8 mouse cellular contexts compared by ENCODE assay signal in genomic region chr12:86829581-86830246, GRCm38 (mm10). TPM values are rescaled to one million over a fixed set of nuclear protein-coding genes. Genes with fewer than 3 reads are reported as not detected.
DNase-seq lines count a peak whose midpoint lies in the region; ATAC-seq and TF ChIP-seq lines count a peak whose summit lies in the region.

No protein-coding gene starts in this region.

- no peaks in the 10 kb centered on the region for H3K36me3 ChIP-seq in forebrain, embryonic 10.5 days (replicated peaks)
- no peaks in the 10 kb centered on the region for H3K36me3 ChIP-seq in forebrain, embryonic 16.5 days (ENCODE audit: control insufficient read depth, insufficient read depth)
- no peaks in the 10 kb centered on the region for H3K36me3 ChIP-seq in ES-E14 (ENCODE audit: control insufficient read depth, insufficient read depth, low read length, poor library complexity, severe bottlenecking)
- H3K36me3 ChIP-seq in heart, postnatal 0 days (replicated peaks; ENCODE audit: control insufficient read depth, insufficient read depth, low read length): no peaks in the 10 kb centered on the region
- no peaks in the 10 kb centered on the region for H3K36me3 ChIP-seq in midbrain, embryonic 13.5 days

- H3K9me3 ChIP-seq in forebrain, embryonic 10.5 days: no peaks in the 10 kb centered on the region
- no peaks in the 10 kb centered on the region for H3K9me3 ChIP-seq in forebrain, embryonic 16.5 days (ENCODE audit: control insufficient read depth, low read length)
- H3K9me3 ChIP-seq in ES-E14 (ENCODE audit: control insufficient read depth, insufficient read depth, low read depth, low read length): no peaks in the 10 kb centered on the region
- H3K9me3 ChIP-seq in heart, postnatal 0 days (replicated peaks; ENCODE audit: control insufficient read depth, low read length): no peaks in the 10 kb centered on the region
- no peaks in the 10 kb centered on the region for H3K9me3 ChIP-seq in midbrain, embryonic 13.5 days

- ATAC-seq in forebrain, embryonic 16.5 days: no peak
- ATAC-seq in heart, postnatal 0 days (ENCODE audit: insufficient read depth, low read depth): no peak
- ATAC-seq in midbrain, embryonic 13.5 days: no peak

- in situ Hi-C loops in ES-E14 (cut with MboI; ENCODE audit: low sequenced_read_pairs in 2 of 2, unreplicated experiment in 2 of 2): no loop called here

- 60% methylated on average over 16 of the region's 16 CpGs for WGBS in forebrain, embryonic 10.5 days
- 61% methylated on average over 16 of the region's 16 CpGs for WGBS in forebrain, embryonic 16.5 days
- 39% methylated on average over 16 of the region's 16 CpGs for WGBS in heart, postnatal 0 days
- WGBS in midbrain, embryonic 13.5 days: 66% methylated on average over 16 of the region's 16 CpGs

- H3K4me3 ChIP-seq in forebrain, embryonic 10.5 days: no peak overlapping the region
- H3K4me3 ChIP-seq in forebrain, embryonic 16.5 days (replicated peaks; ENCODE audit: low read length): no peak overlapping the region
- H3K4me3 ChIP-seq in ES-E14 (ENCODE audit: insufficient read depth in 1 of 2, low read depth in 1 of 2, low read length in 2 of 2, poor library complexity in 1 of 2, severe bottlenecking in 1 of 2): peak overlapping the region; percentile 3 to 49; a peak in 3 of 4 replicates
- no peak overlapping the region for H3K4me3 ChIP-seq in heart, postnatal 0 days (ENCODE audit: low read depth, low read length)
- H3K4me3 ChIP-seq in midbrain, embryonic 13.5 days (replicated peaks): no peak overlapping the region
- no peak overlapping the region for H3K4me3 ChIP-seq in layer of hippocampus, adult 2 months

- H3K4me1 ChIP-seq in forebrain, embryonic 10.5 days: peaks cover 70% of the 10 kb centered on the region
- H3K4me1 ChIP-seq in forebrain, embryonic 16.5 days (replicated peaks; ENCODE audit: control insufficient read depth, insufficient read depth, low read length): peaks cover 40% of the 10 kb centered on the region
- H3K4me1 ChIP-seq in ES-E14 (ENCODE audit: control insufficient read depth in 2 of 2, insufficient read depth in 2 of 2, low read length in 2 of 2, poor library complexity in 1 of 2): peaks cover 13 to 39% of the 10 kb centered on the region in 2 experiments
- peaks cover 73% of the 10 kb centered on the region for H3K4me1 ChIP-seq in heart, postnatal 0 days (ENCODE audit: control insufficient read depth, insufficient read depth)
- H3K4me1 ChIP-seq in midbrain, embryonic 13.5 days (replicated peaks): peaks cover 69% of the 10 kb centered on the region

- no peak overlapping the region for H3K4me2 ChIP-seq in forebrain, embryonic 16.5 days (ENCODE audit: low read length)
- H3K4me2 ChIP-seq in heart, postnatal 0 days (ENCODE audit: low read depth, low read length): peak overlapping the region; percentile 28; the same call in 1 of the 2 replicates
- H3K4me2 ChIP-seq in midbrain, embryonic 13.5 days (replicated peaks): no peak overlapping the region

- TF ChIP-seq CTCF in heart, postnatal 0 days (IDR thresholded peaks at IDR 0.05; ENCODE audit: low read depth): no peak
- TF ChIP-seq CTCF in layer of hippocampus, adult 2 months (conservative IDR thresholded peaks at IDR 0.05): no peak

- DNase-seq in forebrain, embryonic 10.5 days (ENCODE audit: extremely low spot score, low spot score): no peak
- no peak for DNase-seq in ES-E14 (ENCODE audit: low read depth, low spot score)
- peak; percentile 72 for DNase-seq in heart, postnatal 0 days (ENCODE audit: low spot score)
- no peak for DNase-seq in layer of hippocampus, adult 2 months (ENCODE audit: low spot score in 2 of 2)
- no peak for DNase-seq in layer of hippocampus, adult 9-10 months (ENCODE audit: low spot score)
- DNase-seq in left cerebral cortex, adult 18-20 months (ENCODE audit: low spot score in 2 of 2): no peak

- H3K27ac ChIP-seq in forebrain, embryonic 10.5 days: peak overlapping the region; percentile 73
- no peak overlapping the region for H3K27ac ChIP-seq in forebrain, embryonic 16.5 days (ENCODE audit: low read length)
- H3K27ac ChIP-seq in ES-E14 (ENCODE audit: insufficient read depth, low read depth, low read length, poor library complexity, severe bottlenecking): peak overlapping the region; percentile 72; the same call in 1 of the 2 replicates
- peak overlapping the region; percentile 82 for H3K27ac ChIP-seq in heart, postnatal 0 days (ENCODE audit: low read depth)
- peak overlapping the region; percentile 60 for H3K27ac ChIP-seq in midbrain, embryonic 13.5 days
- no peak overlapping the region for H3K27ac ChIP-seq in layer of hippocampus, adult 2 months

- TF ChIP-seq EP300 in heart, postnatal 0 days (IDR thresholded peaks at IDR 0.05; ENCODE audit: low read depth): peak; percentile 91

- no peak overlapping the region; the same call in 1 of the 2 replicates for H3K9ac ChIP-seq in forebrain, embryonic 16.5 days (replicated peaks; ENCODE audit: low read depth, low read length)
- peak overlapping the region; percentile 58; the same call in 1 of the 2 replicates for H3K9ac ChIP-seq in ES-E14 (ENCODE audit: insufficient read depth, low read depth, low read length, poor library complexity, severe bottlenecking)
- peak overlapping the region; percentile 24; the same call in 1 of the 2 replicates for H3K9ac ChIP-seq in heart, postnatal 0 days (replicated peaks; ENCODE audit: low read depth, low read length)
- H3K9ac ChIP-seq in midbrain, embryonic 13.5 days (replicated peaks): no peak overlapping the region; the same call in 1 of the 2 replicates

- peaks cover 50% of the 10 kb centered on the region for H3K27me3 ChIP-seq in forebrain, embryonic 10.5 days (ENCODE audit: poor library complexity, severe bottlenecking)
- no peaks in the 10 kb centered on the region for H3K27me3 ChIP-seq in forebrain, embryonic 16.5 days (replicated peaks; ENCODE audit: control insufficient read depth, insufficient read depth, low read length)
- no peaks in the 10 kb centered on the region for H3K27me3 ChIP-seq in heart, postnatal 0 days (ENCODE audit: control insufficient read depth, insufficient read depth, low read length)
- no peaks in the 10 kb centered on the region; the same call in 1 of the 2 replicates for H3K27me3 ChIP-seq in midbrain, embryonic 13.5 days

TF ChIP-seq in ES-E14, 5 proteins besides CTCF, POLR2A, EP300 and RAD21:
- TF ChIP-seq ZC3H11A (IDR thresholded peaks at IDR 0.05; ENCODE audit: borderline replicate concordance, low read depth, low read length): no peak
- no peak for TF ChIP-seq ZNF384 (IDR thresholded peaks at IDR 0.05; ENCODE audit: low read depth, low read length)
- TF ChIP-seq MAFK (IDR thresholded peaks at IDR 0.05; ENCODE audit: insufficient read depth, low read depth, low read length): no peak
- TF ChIP-seq CHD2 (IDR thresholded peaks at IDR 0.05; ENCODE audit: low read depth, low read length): no peak
- no peak for TF ChIP-seq HCFC1 (IDR thresholded peaks at IDR 0.05; ENCODE audit: borderline replicate concordance, insufficient read depth, low read length)

RNA-seq across cellular contexts. Expression of gene Irf2bpl, which starts 54.9 kb away (rescaled TPM):
- polyA plus RNA-seq in forebrain, embryonic 10.5 days (2016; fragmentation: Nextera tagmentation; extraction: Ambion mirVana): 20.5 and 22.6 TPM in 2 replicates
- 67.0 and 74.0 TPM in 2 replicates for polyA plus RNA-seq in forebrain, embryonic 16.5 days (2015; fragmentation: Nextera tagmentation; extraction: Ambion mirVana)
- total RNA-seq in ES-E14 (2012; rRNA removed): 39.5 and 43.2 TPM in 2 replicates
- 74.0 and 88.5 TPM in 2 replicates for total RNA-seq in heart, postnatal 0 days (2014; rRNA removed; ENCODE audit: low replicate concordance)
- polyA plus RNA-seq in heart, postnatal 0 days (2015; fragmentation: Nextera tagmentation; extraction: Ambion mirVana): 26.4 and 30.0 TPM in 2 replicates
- polyA plus RNA-seq in midbrain, embryonic 13.5 days (2015; fragmentation: Nextera tagmentation; extraction: Ambion mirVana): 65.3 and 75.5 TPM in 2 replicates
- 10 to 100 TPM; 69.8 to 70.2 TPM for total RNA-seq in layer of hippocampus, adult 2 months (2021)
- 10 to 100 TPM; 91.6 to 93.6 TPM for total RNA-seq in left cerebral cortex, adult 18-20 months (2021)

Comparison
In these comparisons a context has a peak if more than half of its experiments do, and no peak if none do; other contexts are left out.
1. H3K27ac ChIP-seq: peak in forebrain, embryonic 10.5 days (single experiment), ES-E14 (single experiment), heart, postnatal 0 days (single experiment) and midbrain, embryonic 13.5 days (single experiment); none in forebrain, embryonic 16.5 days (single experiment) and layer of hippocampus, adult 2 months (single experiment).
2. H3K4me3 ChIP-seq: peak in ES-E14 (2 of 2); none in forebrain, embryonic 10.5 days (single experiment), forebrain, embryonic 16.5 days (single experiment), heart, postnatal 0 days (single experiment), midbrain, embryonic 13.5 days (single experiment) and layer of hippocampus, adult 2 months (single experiment).
3. H3K9ac ChIP-seq: peak in ES-E14 (single experiment) and heart, postnatal 0 days (single experiment); none in forebrain, embryonic 16.5 days (single experiment) and midbrain, embryonic 13.5 days (single experiment).